Mouse (Mus musculus) MEL (cell line): ENCODE data around the gene Chd3. TPM values are rescaled to one million over a fixed set of nuclear protein-coding genes. Genes with fewer than 3 reads are reported as not detected.

ENCODE experiments used
- DNase-seq: peaks from one replicate; pipeline ENCODE4 v3.0.0; 2011; ENCODE audit warnings: low read depth, low spot score
- H3K27ac ChIP-seq: 2 replicates; pipeline ENCODE4 v1.5.1; 2012; ENCODE audit warnings: low read depth, mild to moderate bottlenecking, control low read depth, low read length, moderate library complexity; ENCODE audit not compliant: control insufficient read depth
- H3K27me3 ChIP-seq, 2 experiments: fragments of 150-350 bp in 1 of 2; sonication (generic) in 1 of 2; 2 replicates each; pipeline ENCODE4 v1.6.1; 2012; ENCODE audit warnings: low read length in 2 of 2, mild to moderate bottlenecking in 2 of 2, improper control_type of control experiment in 1 of 2, moderate library complexity in 1 of 2; ENCODE audit not compliant: insufficient read depth in 2 of 2, control insufficient read depth in 1 of 2
- H3K36me3 ChIP-seq, 2 experiments: 2 replicates each; pipeline ENCODE4 v1.6.1; 2012 to 2014; ENCODE audit warnings: low read length in 2 of 2, improper control_type of control experiment in 1 of 2, inconsistent platforms in 1 of 2, mild to moderate bottlenecking in 1 of 2; ENCODE audit not compliant: insufficient read depth in 2 of 2, control insufficient read depth in 1 of 2
- H3K4me1 ChIP-seq, 2 experiments: fragments of 150-350 bp in 1 of 2; sonication (generic) in 1 of 2; 2 replicates each; pipeline ENCODE4 v1.6.1; 2012; ENCODE audit warnings: low read length in 2 of 2, improper control_type of control experiment in 1 of 2, mild to moderate bottlenecking in 1 of 2; ENCODE audit not compliant: insufficient read depth in 2 of 2, control insufficient read depth in 1 of 2
- H3K4me3 ChIP-seq, 2 experiments: fragments of 150-350 bp in 1 of 2; sonication (generic) in 1 of 2; 2 replicates each; pipeline ENCODE4 v1.5.1; 2012; ENCODE audit warnings: low read depth in 2 of 2, low read length in 2 of 2, mild to moderate bottlenecking in 2 of 2, moderate library complexity in 2 of 2, control low read depth in 1 of 2, improper control_type of control experiment in 1 of 2; ENCODE audit not compliant: control insufficient read depth in 1 of 2, insufficient read depth in 1 of 2
- H3K79me2 ChIP-seq: 2 replicates; pipeline ENCODE4 v1.6.1; 2012; ENCODE audit warnings: mild to moderate bottlenecking, low read length, moderate library complexity; ENCODE audit not compliant: control insufficient read depth, poor library complexity, insufficient read depth
- H3K9ac ChIP-seq: 2 replicates; pipeline ENCODE4 v1.6.1; 2012; ENCODE audit warnings: low read depth, mild to moderate bottlenecking, control low read depth, low read length, moderate library complexity; ENCODE audit not compliant: control insufficient read depth, poor library complexity, severe bottlenecking
- H3K9me3 ChIP-seq: fragments of 150-350 bp; sonication (generic); replicated peaks from 2 replicates; pipeline ENCODE4 v1.6.1; 2012; ENCODE audit warnings: mild to moderate bottlenecking, low read length, improper control_type of control experiment, moderate library complexity; ENCODE audit not compliant: insufficient read depth
- BHLHE40 ChIP-seq: IDR thresholded peaks from 2 replicates; pipeline ENCODE4 v1.6.1; 2012; ENCODE audit warnings: low read depth, mild to moderate bottlenecking, inconsistent platforms, low read length, improper control_type of control experiment, borderline replicate concordance
- CHD1 ChIP-seq: IDR thresholded peaks from 2 replicates; pipeline ENCODE4 v1.6.1; 2012; ENCODE audit warnings: low read depth, mild to moderate bottlenecking, inconsistent platforms, low read length, improper control_type of control experiment
- CTCF ChIP-seq, 3 experiments: IDR thresholded peaks in 2 of 3; conservative IDR thresholded peaks in 1 of 3; 2 replicates each; pipeline ENCODE4 v1.5.1; 2011 to 2012; ENCODE audit warnings: low read length in 3 of 3, low read depth in 2 of 3, mild to moderate bottlenecking in 2 of 3, improper control_type of control experiment in 1 of 3, inconsistent platforms in 1 of 3, mixed read lengths in 1 of 3, moderate library complexity in 1 of 3; ENCODE audit not compliant: control insufficient read depth in 1 of 3, insufficient read depth in 1 of 3, poor library complexity in 1 of 3, severe bottlenecking in 1 of 3
- E2F4 ChIP-seq: IDR thresholded peaks from 2 replicates; pipeline ENCODE4 v1.6.1; 2011; ENCODE audit warnings: low read depth, low read length, improper control_type of control experiment, borderline replicate concordance
- ELF1 ChIP-seq: IDR thresholded peaks from 2 replicates; pipeline ENCODE4 v1.6.1; 2014; ENCODE audit warnings: low read depth, mild to moderate bottlenecking, inconsistent platforms, low read length, improper control_type of control experiment, moderate library complexity
- EP300 ChIP-seq, 2 experiments: IDR thresholded peaks; 2 replicates each; pipeline ENCODE4 v1.6.1; 2011; ENCODE audit warnings: improper control_type of control experiment in 2 of 2, low read length in 2 of 2, low read depth in 1 of 2, mild to moderate bottlenecking in 1 of 2
- ETS1 ChIP-seq: IDR thresholded peaks from 2 replicates; pipeline ENCODE4 v1.6.1; 2012; ENCODE audit warnings: low read depth, mild to moderate bottlenecking, inconsistent platforms, low read length, improper control_type of control experiment, moderate library complexity
- GABPA ChIP-seq: IDR thresholded peaks from 2 replicates; pipeline ENCODE4 v1.6.1; 2012; ENCODE audit warnings: low read depth, mild to moderate bottlenecking, inconsistent platforms, low read length, improper control_type of control experiment, moderate library complexity
- GATA1 ChIP-seq: IDR thresholded peaks from 2 replicates; pipeline ENCODE4 v1.6.1; 2011; ENCODE audit warnings: low read depth, low read length, improper control_type of control experiment
- HCFC1 ChIP-seq: IDR thresholded peaks from 2 replicates; pipeline ENCODE4 v1.6.1; 2012; ENCODE audit warnings: low read depth, mild to moderate bottlenecking, inconsistent platforms, low read length, improper control_type of control experiment, moderate library complexity
- KAT2A ChIP-seq: conservative IDR thresholded peaks from 2 replicates; pipeline ENCODE4 v1.6.1; 2012; ENCODE audit warnings: low read depth, low read length, improper control_type of control experiment, inconsistent platforms
- MAFK ChIP-seq: IDR thresholded peaks from 2 replicates; pipeline ENCODE4 v1.6.1; 2011; ENCODE audit warnings: low read depth, mild to moderate bottlenecking, low read length, improper control_type of control experiment, borderline replicate concordance
- MAZ ChIP-seq: IDR thresholded peaks from 2 replicates; pipeline ENCODE4 v1.6.1; 2012; ENCODE audit warnings: low read depth, mild to moderate bottlenecking, inconsistent platforms, low read length, improper control_type of control experiment
- MEF2A ChIP-seq: IDR thresholded peaks from 2 replicates; pipeline ENCODE4 v1.6.1; 2014; ENCODE audit warnings: low read depth, mild to moderate bottlenecking, inconsistent platforms, low read length, improper control_type of control experiment; ENCODE audit not compliant: poor library complexity, insufficient replicate concordance, severe bottlenecking; ENCODE audit errors: extremely low read depth
- MXI1 ChIP-seq: IDR thresholded peaks from 2 replicates; pipeline ENCODE4 v1.6.1; 2011; ENCODE audit warnings: mild to moderate bottlenecking, low read depth, low read length, improper control_type of control experiment
- MYB ChIP-seq: IDR thresholded peaks from 2 replicates; pipeline ENCODE4 v1.6.1; 2011; ENCODE audit warnings: mild to moderate bottlenecking, low read depth, low read length, improper control_type of control experiment
- NELFE ChIP-seq: IDR thresholded peaks from 2 replicates; pipeline ENCODE4 v1.6.1; 2011; ENCODE audit warnings: low read depth, low read length, improper control_type of control experiment
- POLR2AphosphoS5 ChIP-seq: IDR thresholded peaks from 2 replicates; pipeline ENCODE4 v1.6.1; 2012; ENCODE audit warnings: low read depth, borderline replicate concordance, mild to moderate bottlenecking, inconsistent platforms, low read length, moderate library complexity, mixed read lengths
- RCOR1 ChIP-seq: IDR thresholded peaks from 2 replicates; pipeline ENCODE4 v1.6.1; 2012; ENCODE audit warnings: low read depth, mild to moderate bottlenecking, inconsistent platforms, low read length, improper control_type of control experiment
- SIN3A ChIP-seq: IDR thresholded peaks from 2 replicates; pipeline ENCODE4 v1.6.1; 2012; ENCODE audit warnings: low read length, improper control_type of control experiment, inconsistent platforms
- TBP ChIP-seq: IDR thresholded peaks from 2 replicates; pipeline ENCODE4 v1.8.0; 2011; ENCODE audit warnings: low read depth, low read length, improper control_type of control experiment
- TCF12 ChIP-seq: IDR thresholded peaks from 2 replicates; pipeline ENCODE4 v1.6.1; 2014; ENCODE audit warnings: low read depth, mild to moderate bottlenecking, inconsistent platforms, low read length, improper control_type of control experiment, moderate library complexity
- UBTF ChIP-seq: IDR thresholded peaks from 2 replicates; pipeline ENCODE4 v1.6.1; 2012; ENCODE audit warnings: low read depth, mild to moderate bottlenecking, inconsistent platforms, low read length, improper control_type of control experiment, moderate library complexity, borderline replicate concordance; ENCODE audit not compliant: insufficient read depth
- USF2 ChIP-seq, 2 experiments: IDR thresholded peaks; 2 replicates each; pipeline ENCODE4 v1.6.1; 2011 to 2012; ENCODE audit warnings: improper control_type of control experiment in 2 of 2, low read length in 2 of 2, borderline replicate concordance in 1 of 2, inconsistent platforms in 1 of 2, low read depth in 1 of 2, mild to moderate bottlenecking in 1 of 2; ENCODE audit not compliant: insufficient read depth in 1 of 2
- ZC3H11A ChIP-seq: IDR thresholded peaks from 2 replicates; pipeline ENCODE4 v1.6.1; 2012; ENCODE audit warnings: low read depth, mild to moderate bottlenecking, inconsistent platforms, low read length, improper control_type of control experiment
- ZKSCAN1 ChIP-seq: IDR thresholded peaks from 2 replicates; pipeline ENCODE4 v1.6.1; 2012; ENCODE audit warnings: low read depth, mild to moderate bottlenecking, inconsistent platforms, low read length, improper control_type of control experiment, moderate library complexity
- ZMIZ1 ChIP-seq: IDR thresholded peaks from 2 replicates; pipeline ENCODE4 v1.6.1; 2012; ENCODE audit warnings: low read depth, mild to moderate bottlenecking, inconsistent platforms, low read length, improper control_type of control experiment, moderate library complexity
- ZNF384 ChIP-seq: IDR thresholded peaks from 2 replicates; pipeline ENCODE4 v1.6.1; 2012; ENCODE audit warnings: low read depth, mild to moderate bottlenecking, inconsistent platforms, low read length, improper control_type of control experiment
- polyA plus RNA-seq, 2 experiments: library from polyadenylated mRNA; stranded (reverse) in 1 of 2; unstranded in 1 of 2; fragments of >175 nt in 1 of 2; fragments of >200 nt in 1 of 2; gene quantifications; 2 replicates each; pipeline versions ENCODE4 v1.2.1 to v1.2.4; 2012; ENCODE audit warnings: low replicate concordance in 2 of 2, low read depth in 1 of 2; ENCODE audit not compliant: insufficient read length in 2 of 2, insufficient read depth in 1 of 2, missing spikeins in 1 of 2
- total RNA-seq: library from RNA; depleted of rRNA; stranded (reverse); fragments of 300-350 nt; gene quantifications from 2 replicates; pipeline ENCODE4 v1.2.3, GENCODE M21; 2012

Chd3 gene
- total and polyA plus RNA-seq, 3 experiments, result 37.3 to 84.9 TPM; not detected in 1

- H3K4me1 ChIP-seq, result peaks cover 6 to 28% of the 10 kb centered on the region in 2 experiments
- no peak for TF ChIP-seq ZMIZ1
- TF ChIP-seq, all 39 proteins: peak for 0
- Histone ChIP-seq H3K4me3 (no peak overlapping the region), H3K9ac (no peak overlapping the region), H3K9me3 (no peaks in the 10 kb centered on the region), H3K79me2 (peaks cover 1% of the 10 kb centered on the region; the same call in 1 of the 2 replicates), H3K27me3 (no peaks in the 10 kb centered on the region), H3K27ac (no peak overlapping the region), H3K36me3 (peaks cover 0 to 19% of the 10 kb centered on the region in 2 experiments; a peak in 2 of 4 replicates)
- no peak for DNase-seq
Observed at GRCm38 (mm10) chr11:69375646-69376045, 6.4 kb upstream of the Chd3 start.

- Histone ChIP-seq H3K79me2 (peaks cover 8% of the 10 kb centered on the region), H3K9ac (peak overlapping the region; percentile 81), H3K4me1 (peaks cover 13 to 30% of the 10 kb centered on the region in 2 experiments), H3K9me3 (no peaks in the 10 kb centered on the region), H3K36me3 (peaks cover 0 to 26% of the 10 kb centered on the region in 2 experiments; a peak in 2 of 4 replicates), H3K4me3 (peak overlapping the region; percentile 84 to 95), H3K27me3 (no peaks in the 10 kb centered on the region), H3K27ac (peak overlapping the region; percentile 84)
- peak; percentile 96 for DNase-seq
- TF ChIP-seq MEF2A, result no peak
- TF ChIP-seq USF2 (IDR thresholded peaks at IDR 0.05; ENCODE audit: borderline replicate concordance in 1 of 2, insufficient read depth in 1 of 2, low read depth in 1 of 2, low read length in 2 of 2), result no peak
- no peak for TF ChIP-seq MAFK
- TF ChIP-seq MYB, result no peak
- peak; percentile 1; the same call in 1 of the 2 replicates for TF ChIP-seq ZC3H11A
- peak; percentile 74 for TF ChIP-seq ELF1
- TF ChIP-seq HCFC1, result peak; percentile 91
- TF ChIP-seq RCOR1, result no peak
- peak; percentile 64; the same call in 1 of the 2 replicates for TF ChIP-seq TBP
- 0 out of 2 replicates have a peak, but pooled peaks have one; percentile 17 for TF ChIP-seq CHD1
- TF ChIP-seq KAT2A, result no peak; the same call in 1 of the 2 replicates
- TF ChIP-seq ZKSCAN1, result no peak
- TF ChIP-seq GABPA, result peak; percentile 64; the same call in 1 of the 2 replicates
- TF ChIP-seq ZNF384, result no peak
- peak; percentile 76 for TF ChIP-seq ZMIZ1
- TF ChIP-seq EP300 (IDR thresholded peaks at IDR 0.05; ENCODE audit: low read depth in 1 of 2, low read length in 2 of 2), result peak; percentile 30 to 36; a peak in 1 of 4 replicates
- peak; percentile 99 for TF ChIP-seq SIN3A
- TF ChIP-seq MAZ, result 0 out of 2 replicates have a peak, but pooled peaks have one; percentile 42
- no peak for TF ChIP-seq UBTF
- TF ChIP-seq GATA1, result no peak
- TF ChIP-seq TCF12, result 0 out of 2 replicates have a peak, but pooled peaks have one; percentile 5
- no peak; the same call in 1 of the 2 replicates for TF ChIP-seq POLR2AphosphoS5
- peak; percentile 90 for TF ChIP-seq NELFE
- peak; percentile 96 for TF ChIP-seq MXI1
- no peak for TF ChIP-seq BHLHE40
- TF ChIP-seq E2F4, result no peak
- peak; percentile 72 for TF ChIP-seq ETS1
- TF ChIP-seq CTCF (IDR thresholded peaks at IDR 0.05 in 2 of 3, conservative IDR thresholded peaks at IDR 0.05 in 1 of 3; ENCODE audit: control insufficient read depth in 1 of 3, insufficient read depth in 1 of 3, low read depth in 2 of 3, low read length in 3 of 3, poor library complexity in 1 of 3, severe bottlenecking in 1 of 3), result no peak
Observed at GRCm38 (mm10) chr11:69373223-69373965, 4.2 kb upstream of the Chd3 start.
